Mouse (Mus musculus) G1E (cell line): Measurements from ENCODE around the gene Zic4. TPM values are rescaled to one million over a fixed set of nuclear protein-coding genes. Genes with fewer than 3 reads are reported as not detected.

Experiments
- ATAC-seq: 2 replicates; pipeline ENCODE4 v1.8.0; 2016; ENCODE audit warnings: mild to moderate bottlenecking; ENCODE audit not compliant: insufficient number of reproducible peaks, poor library complexity, low FRiP score, severe bottlenecking; ENCODE audit errors: extremely low read depth
- DNase-seq: peaks from one replicate; pipeline ENCODE4 v3.0.0; 2012; ENCODE audit warnings: low spot score
- H3K27me3 ChIP-seq: 2 replicates; pipeline ENCODE4 v1.6.1; 2012; ENCODE audit warnings: mild to moderate bottlenecking, low read length, inconsistent platforms; ENCODE audit not compliant: insufficient read depth
- H3K36me3 ChIP-seq: replicated peaks from 2 replicates; pipeline ENCODE3; 2012; ENCODE audit warnings: mild to moderate bottlenecking, inconsistent platforms
- H3K4me1 ChIP-seq: 2 replicates; pipeline ENCODE4 v1.6.1; 2012; ENCODE audit warnings: low read depth, low read length, inconsistent platforms, mixed read lengths; ENCODE audit not compliant: insufficient read depth
- H3K4me3 ChIP-seq: 2 replicates; pipeline ENCODE4 v1.5.1; 2012; ENCODE audit warnings: low read depth, mild to moderate bottlenecking, inconsistent platforms, low read length, moderate library complexity, mixed read lengths
- H3K9me3 ChIP-seq: replicated peaks from 2 replicates; pipeline ENCODE4 v1.6.1; 2012; ENCODE audit warnings: inconsistent platforms
- CTCF ChIP-seq: IDR thresholded peaks from 2 replicates; pipeline ENCODE4 v1.5.1; 2012; ENCODE audit warnings: low read depth, low read length, inconsistent platforms, mixed read lengths
- GATA1 ChIP-seq: IDR thresholded peaks from 2 replicates; pipeline ENCODE4 v1.6.1; 2012; ENCODE audit warnings: borderline replicate concordance, low read length, inconsistent platforms, mixed read lengths
- GATA2 ChIP-seq: IDR thresholded peaks from 2 replicates; pipeline ENCODE4 v1.6.1; 2012; ENCODE audit warnings: low read depth, low read length, inconsistent platforms, borderline replicate concordance
- POLR2AphosphoS5 ChIP-seq: IDR thresholded peaks from 2 replicates; pipeline ENCODE4 v1.6.1; 2012; ENCODE audit warnings: low read depth, low read length, inconsistent platforms; ENCODE audit not compliant: insufficient replicate concordance
- TAL1 ChIP-seq: conservative IDR thresholded peaks from 2 replicates; pipeline ENCODE4 v1.6.1; 2012; ENCODE audit warnings: low read depth, low read length, inconsistent platforms, mixed read lengths
- polyA plus RNA-seq: library from polyadenylated mRNA; stranded (reverse); fragments of >175 nt; gene quantifications from 2 replicates; pipeline ENCODE4 v1.2.3, GENCODE M21; 2012
- total RNA-seq, 2 experiments: library from RNA; stranded (forward) in 1 of 2; stranded (reverse) in 1 of 2; fragments of 200-1000 nt in 1 of 2; fragments of >200 nt in 1 of 2; fragmentation: Nextera tagmentation in 1 of 2; gene quantifications; 2 replicates each; pipeline ENCODE4 v1.2.3; 2014 to 2017

Gene Zic4
- total and polyA plus RNA-seq, 3 experiments = 0.16 TPM; not detected in 2

DNA sequence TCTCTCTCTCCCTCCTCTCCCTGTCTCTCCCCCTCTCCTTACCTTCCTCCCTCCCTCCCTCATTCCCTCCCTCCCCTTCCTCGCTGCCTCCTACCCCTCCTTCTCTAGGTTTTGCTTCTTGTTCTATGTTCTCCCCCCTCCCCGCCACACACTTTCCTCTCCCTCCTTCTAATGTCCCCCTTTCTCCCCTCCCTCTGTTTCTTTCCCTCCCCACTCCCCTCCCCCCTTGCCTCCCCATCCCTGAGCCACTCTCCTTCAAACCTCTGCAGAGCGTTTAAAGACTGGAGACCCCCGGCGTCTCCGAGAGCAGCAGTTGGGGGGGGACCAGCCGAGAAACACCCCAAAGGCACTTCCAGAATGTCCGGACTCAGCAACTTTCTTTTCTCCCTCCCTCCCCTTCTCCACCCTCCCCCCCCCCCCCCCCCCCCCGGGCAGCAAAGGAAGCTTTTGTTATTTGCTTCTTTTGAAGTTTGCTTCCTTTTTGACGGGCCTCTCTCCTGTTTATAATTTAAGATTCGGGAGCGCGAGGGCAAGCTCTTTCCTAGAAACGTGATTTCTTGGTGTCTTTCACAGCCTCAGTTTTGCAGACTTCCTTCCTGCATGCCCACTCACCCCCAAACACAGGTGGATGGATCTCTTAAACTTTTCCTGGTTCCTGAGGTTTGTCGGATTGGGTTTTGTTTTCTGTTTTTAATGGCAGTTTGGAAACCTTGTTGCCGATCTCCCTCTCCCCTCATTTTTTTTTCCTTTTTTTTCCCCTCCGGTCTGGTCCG, 4.2 kb downstream of the Zic4 start:
- ATAC-seq = no peak
- DNase-seq = no peak
- Histone ChIP-seq H3K36me3 (no peaks in the 10 kb centered on the region), H3K4me3 (no peak overlapping the region), H3K4me1 (no peaks in the 10 kb centered on the region), H3K9me3 (peaks cover 66% of the 10 kb centered on the region), H3K27me3 (no peaks in the 10 kb centered on the region)
- no peak for TF ChIP-seq POLR2AphosphoS5
- TF ChIP-seq TAL1 = no peak
- no peak for TF ChIP-seq GATA2
- TF ChIP-seq CTCF = no peak
- TF ChIP-seq GATA1 = no peak

DNA sequence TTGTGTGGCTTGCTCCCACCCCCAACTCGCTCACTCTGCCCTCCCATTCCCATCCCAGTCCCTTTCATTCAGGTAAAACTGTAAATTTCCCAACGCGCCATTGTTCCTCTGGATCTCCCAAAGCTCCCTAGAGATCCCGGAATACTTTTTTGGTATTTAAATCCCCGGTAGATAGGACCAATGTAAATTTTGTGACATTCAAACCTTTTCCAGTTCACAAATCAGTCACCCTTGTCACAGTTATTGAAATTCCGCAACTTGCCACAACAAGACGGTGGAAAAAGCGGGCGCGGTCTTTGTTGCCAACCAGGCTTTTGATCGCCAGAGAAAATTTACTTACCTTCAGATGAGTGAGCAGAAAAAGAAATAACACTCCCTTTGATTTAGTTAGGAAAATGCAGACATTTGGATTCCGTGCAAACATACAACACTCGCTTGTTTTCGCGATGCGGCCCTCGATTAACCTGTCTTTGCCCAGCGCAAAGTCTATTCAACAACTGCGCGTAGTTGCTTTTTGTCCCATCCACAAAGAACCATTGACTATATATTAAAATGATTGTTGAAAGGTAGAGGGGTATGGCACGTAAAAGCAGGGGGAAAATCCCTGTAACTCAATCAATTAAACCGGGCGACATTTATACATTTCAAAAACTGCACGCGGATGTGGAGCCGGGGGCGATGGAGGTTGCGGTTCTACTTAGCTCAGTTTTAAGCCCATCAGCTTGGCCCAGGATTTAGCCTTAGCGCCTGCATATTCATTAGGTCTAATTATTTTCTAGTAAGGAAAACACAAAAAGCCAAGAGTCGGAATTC, 5.0 kb downstream of the Zic4 start:
- peaks cover 61% of the 10 kb centered on the region for H3K9me3 ChIP-seq
- no peaks in the 10 kb centered on the region for H3K4me1 ChIP-seq
- TF ChIP-seq POLR2AphosphoS5 = no peak
- no peak for TF ChIP-seq TAL1
- TF ChIP-seq CTCF = no peak
- no peak for TF ChIP-seq GATA1
- TF ChIP-seq GATA2 = no peak
- ATAC-seq = no peak
- no peaks in the 10 kb centered on the region for H3K27me3 ChIP-seq
- H3K4me3 ChIP-seq = no peak overlapping the region
- H3K36me3 ChIP-seq = no peaks in the 10 kb centered on the region
- no peak for DNase-seq

DNA sequence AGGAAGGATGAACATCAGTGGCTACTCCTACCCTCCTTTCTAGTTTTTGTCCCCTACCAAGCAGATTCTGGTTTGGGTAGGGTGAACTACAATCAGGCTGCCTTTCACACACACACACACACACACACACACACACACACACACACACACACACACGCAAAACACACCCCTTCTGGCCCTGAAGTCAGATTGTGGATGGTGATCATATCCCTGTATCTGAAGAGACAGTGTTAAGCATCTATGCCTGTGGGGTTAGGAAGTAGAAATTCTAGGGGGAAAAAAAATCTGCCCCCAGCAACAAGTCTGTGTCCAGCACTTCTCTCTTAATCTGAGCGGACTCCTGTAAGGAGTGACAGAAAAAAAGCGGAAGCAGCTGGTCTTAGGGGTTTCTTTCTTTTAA, 5.9 kb downstream of the Zic4 start:
- ATAC-seq (no peak), DNase-seq (no peak)
- no peak for TF ChIP-seq GATA1
- no peak for TF ChIP-seq CTCF
- no peak for TF ChIP-seq TAL1
- no peak for TF ChIP-seq POLR2AphosphoS5
- TF ChIP-seq GATA2 = no peak
- Histone ChIP-seq H3K9me3 (peaks cover 56% of the 10 kb centered on the region), H3K4me1 (no peaks in the 10 kb centered on the region), H3K4me3 (no peak overlapping the region), H3K36me3 (no peaks in the 10 kb centered on the region), H3K27me3 (no peaks in the 10 kb centered on the region)

DNA sequence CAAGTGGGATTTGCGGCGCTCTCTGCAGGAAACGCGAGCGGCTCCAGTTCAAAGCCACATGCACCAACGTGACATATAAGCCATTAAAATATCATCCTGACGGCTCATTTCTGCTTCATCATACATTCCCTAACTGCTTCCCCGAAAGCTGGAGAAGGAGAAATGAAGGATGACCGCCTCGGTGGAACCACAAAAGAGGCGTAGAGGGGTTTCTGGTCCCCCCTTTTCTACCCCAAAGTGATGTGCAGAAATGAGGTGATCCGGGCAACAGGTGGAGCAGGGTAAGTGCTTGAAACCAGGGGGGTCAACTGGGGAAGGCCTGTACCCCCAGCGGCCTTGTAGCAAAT, 6.7 kb downstream of the Zic4 start:
- H3K4me3 ChIP-seq = no peak overlapping the region
- DNase-seq (no peak), ATAC-seq (no peak)
- TF ChIP-seq GATA1 = no peak
- no peak for TF ChIP-seq POLR2AphosphoS5
- no peak for TF ChIP-seq CTCF
- TF ChIP-seq TAL1 = no peak
- TF ChIP-seq GATA2 = no peak
- no peaks in the 10 kb centered on the region for H3K36me3 ChIP-seq
- peaks cover 54% of the 10 kb centered on the region for H3K9me3 ChIP-seq
- no peaks in the 10 kb centered on the region for H3K4me1 ChIP-seq
- H3K27me3 ChIP-seq = no peaks in the 10 kb centered on the region

DNA sequence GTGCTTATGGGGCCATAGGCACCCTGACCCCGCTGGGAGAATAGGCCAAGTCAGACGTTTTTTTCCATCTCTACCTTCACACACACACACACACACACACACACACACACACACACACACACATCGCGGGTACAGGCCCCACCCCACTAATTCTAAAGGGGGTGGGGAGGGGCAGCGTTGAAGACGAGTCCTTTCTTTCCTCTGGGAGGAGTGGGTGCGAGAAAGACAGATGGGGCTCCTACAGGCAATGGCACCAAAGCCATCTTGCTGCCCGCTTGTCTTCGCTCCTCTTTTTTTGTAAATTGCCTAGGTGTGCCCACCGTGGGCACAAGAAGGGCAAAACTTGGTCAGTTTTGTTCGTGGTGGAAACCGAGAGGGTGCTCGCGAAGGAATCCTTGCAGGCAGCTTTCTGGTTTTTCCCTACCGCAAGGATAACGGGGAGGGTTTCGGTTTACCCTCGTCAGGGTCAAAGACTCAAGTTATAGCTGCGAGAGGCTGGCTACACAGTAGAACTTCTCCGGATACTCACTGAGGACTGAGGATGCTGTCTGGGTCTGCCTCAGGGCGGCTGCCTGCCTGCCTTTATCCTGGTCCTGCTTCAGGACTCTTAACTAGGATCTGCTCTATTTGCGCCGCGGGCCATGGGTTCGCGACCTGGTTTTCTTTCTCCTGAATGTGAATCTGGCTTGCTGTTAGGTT, 7.2 kb downstream of the Zic4 start:
- no peak for ATAC-seq
- no peak for TF ChIP-seq GATA1
- no peak for TF ChIP-seq CTCF
- no peak for TF ChIP-seq GATA2
- no peak for TF ChIP-seq TAL1
- TF ChIP-seq POLR2AphosphoS5 = no peak
- no peak for DNase-seq
- no peaks in the 10 kb centered on the region for H3K36me3 ChIP-seq
- H3K9me3 ChIP-seq = peaks cover 49% of the 10 kb centered on the region
- no peak overlapping the region for H3K4me3 ChIP-seq
- H3K4me1 ChIP-seq = no peaks in the 10 kb centered on the region
- H3K27me3 ChIP-seq = no peaks in the 10 kb centered on the region
